Mouse (Mus musculus): Measurements from ENCODE around the gene Igfals. TPM values are rescaled to one million over a fixed set of nuclear protein-coding genes. Genes with fewer than 3 reads are reported as not detected.

The Igfals gene
- 1.2 and 1.9 TPM in 2 replicates for polyA plus RNA-seq (2015; fragmentation: Nextera tagmentation; extraction: Ambion mirVana)

DNA sequence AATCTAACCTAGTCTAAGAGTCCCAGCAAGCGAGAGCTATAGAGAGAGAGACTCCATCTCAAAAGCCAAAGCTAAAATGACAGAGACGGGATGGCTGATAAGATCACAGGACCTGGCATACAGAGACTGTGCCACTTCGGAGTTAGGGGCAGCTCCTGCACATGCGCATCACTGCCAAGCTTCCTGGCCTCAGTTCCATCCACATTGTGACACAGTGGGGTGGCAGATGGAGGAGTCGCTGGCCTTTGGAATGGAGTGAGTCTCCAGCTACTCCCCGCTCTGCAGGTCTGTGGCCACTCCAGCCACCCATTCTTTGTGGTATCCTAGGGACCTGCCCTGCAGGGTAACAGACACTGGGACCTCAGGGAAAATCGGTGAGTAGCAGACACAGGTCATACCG, at the start of gene Igfals:
Gene Igfals (plus strand): TSS at position 222 of the 400 bp plus-strand sequence.
- WGBS: 82% methylated on average over 8 of the region's 8 CpGs
- ATAC-seq (ENCODE audit: low read depth): no peak
- Histone ChIP-seq H3K27ac (ENCODE audit: low read length) (no peak within 1 kb of the TSS), H3K36me3 (ENCODE audit: control insufficient read depth, insufficient read depth, low read length) (peaks cover 3% of the 10 kb centered on the region), H3K4me2 (ENCODE audit: low read depth, low read length) (no peak within 1 kb of the TSS), H3K9ac (ENCODE audit: low read length) (no peak within 1 kb of the TSS), H3K9me3 (ENCODE audit: control insufficient read depth, low read length) (no peaks in the 10 kb centered on the region), H3K27me3 (ENCODE audit: control insufficient read depth, insufficient read depth, low read depth, low read length) (no peaks in the 10 kb centered on the region), H3K4me3 (ENCODE audit: low read length) (no peak within 1 kb of the TSS), H3K4me1 (replicated peaks; ENCODE audit: control insufficient read depth, insufficient read depth, low read length) (no peaks in the 10 kb centered on the region)

DNA sequence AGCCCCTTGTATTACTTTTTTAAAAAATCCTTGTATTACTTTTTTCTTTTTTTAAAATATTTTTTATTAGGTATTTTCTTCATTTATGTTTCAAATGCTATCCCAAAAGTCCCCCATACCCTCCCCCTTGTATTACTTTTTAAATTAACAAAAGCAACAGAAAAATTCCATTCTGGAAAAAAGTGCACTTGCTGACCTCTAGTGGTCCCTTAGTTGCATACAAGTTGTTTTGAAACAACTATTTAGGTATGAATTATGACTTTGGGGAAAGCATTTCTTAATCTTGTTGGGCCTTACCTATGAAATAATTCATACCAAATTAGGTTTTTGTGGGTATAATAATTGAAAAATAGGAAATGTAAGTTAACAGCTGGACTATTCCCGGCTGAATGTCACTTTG, 48.3 kb upstream of the Igfals start:
- H3K4me1 ChIP-seq (replicated peaks; ENCODE audit: control insufficient read depth, insufficient read depth, low read length): no peaks in the 10 kb centered on the region
- H3K4me2 ChIP-seq (ENCODE audit: low read depth, low read length): no peak overlapping the region
- H3K27ac ChIP-seq (ENCODE audit: low read length): no peak overlapping the region
- H3K27me3 ChIP-seq (ENCODE audit: control insufficient read depth, insufficient read depth, low read depth, low read length): no peaks in the 10 kb centered on the region
- no peak overlapping the region for H3K4me3 ChIP-seq (ENCODE audit: low read length)
- ATAC-seq (ENCODE audit: low read depth): no peak
- no peaks in the 10 kb centered on the region for H3K36me3 ChIP-seq (ENCODE audit: control insufficient read depth, insufficient read depth, low read length)
- 32% methylated on average over 1 of the region's 1 CpGs for WGBS
- no peak overlapping the region for H3K9ac ChIP-seq (ENCODE audit: low read length)
- no peaks in the 10 kb centered on the region for H3K9me3 ChIP-seq (ENCODE audit: control insufficient read depth, low read length)

DNA sequence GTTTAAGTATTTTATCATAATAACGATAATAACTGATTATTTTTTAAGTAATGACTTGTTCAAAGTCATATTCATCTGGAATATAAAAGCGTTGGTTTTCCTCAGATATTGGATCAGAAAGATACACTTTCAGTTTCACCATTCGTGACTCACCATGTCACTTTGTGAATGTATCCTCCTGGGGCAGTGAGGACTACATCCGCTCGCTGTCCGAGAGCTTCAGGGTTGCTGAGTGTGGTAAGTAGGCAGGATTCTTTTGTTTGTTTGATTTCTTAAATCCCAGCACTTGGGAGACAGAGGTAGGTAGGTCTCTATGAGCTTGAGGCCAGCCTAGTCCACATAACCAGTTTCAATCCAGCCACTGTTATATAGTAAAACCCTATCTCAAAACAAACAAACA, 47.6 kb upstream of the Igfals start:
- Histone ChIP-seq H3K4me1 (replicated peaks; ENCODE audit: control insufficient read depth, insufficient read depth, low read length) (no peaks in the 10 kb centered on the region), H3K27ac (ENCODE audit: low read length) (no peak overlapping the region), H3K27me3 (ENCODE audit: control insufficient read depth, insufficient read depth, low read depth, low read length) (no peaks in the 10 kb centered on the region), H3K9me3 (ENCODE audit: control insufficient read depth, low read length) (no peaks in the 10 kb centered on the region), H3K4me3 (ENCODE audit: low read length) (no peak overlapping the region), H3K9ac (ENCODE audit: low read length) (no peak overlapping the region), H3K4me2 (ENCODE audit: low read depth, low read length) (no peak overlapping the region), H3K36me3 (ENCODE audit: control insufficient read depth, insufficient read depth, low read length) (no peaks in the 10 kb centered on the region)
- WGBS: 48% methylated on average over 6 of the region's 6 CpGs
- no peak for ATAC-seq (ENCODE audit: low read depth)

DNA sequence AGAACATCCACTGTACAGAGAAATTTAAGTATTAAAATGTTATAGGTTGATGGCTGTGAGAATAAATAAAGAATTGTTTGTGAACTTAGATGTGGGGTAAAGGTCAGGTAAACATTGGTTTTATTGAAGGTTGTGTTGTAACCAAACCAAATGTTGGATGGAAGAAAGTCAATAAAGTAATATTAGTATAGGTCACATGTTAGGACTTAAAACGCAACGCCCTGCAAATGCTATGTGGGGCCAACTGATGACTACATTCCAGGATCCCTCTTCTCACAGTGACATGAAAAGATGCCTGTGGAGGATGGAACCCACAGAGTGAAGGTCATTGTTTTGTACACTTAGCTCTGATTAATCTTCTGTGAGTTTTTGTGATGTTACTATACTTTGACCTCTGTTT, 46.3 kb upstream of the Igfals start:
- H3K4me1 ChIP-seq (replicated peaks; ENCODE audit: control insufficient read depth, insufficient read depth, low read length): no peaks in the 10 kb centered on the region
- no peak overlapping the region for H3K9ac ChIP-seq (ENCODE audit: low read length)
- 38% methylated on average over 2 of the region's 2 CpGs for WGBS
- ATAC-seq (ENCODE audit: low read depth): no peak
- no peak overlapping the region for H3K4me2 ChIP-seq (ENCODE audit: low read depth, low read length)
- H3K27me3 ChIP-seq (ENCODE audit: control insufficient read depth, insufficient read depth, low read depth, low read length): no peaks in the 10 kb centered on the region
- H3K27ac ChIP-seq (ENCODE audit: low read length): no peak overlapping the region
- no peaks in the 10 kb centered on the region for H3K9me3 ChIP-seq (ENCODE audit: control insufficient read depth, low read length)
- no peaks in the 10 kb centered on the region for H3K36me3 ChIP-seq (ENCODE audit: control insufficient read depth, insufficient read depth, low read length)
- H3K4me3 ChIP-seq (ENCODE audit: low read length): no peak overlapping the region

GRCm38 (mm10) chr17:24821351-24822280, 44.2 kb upstream of the Igfals start:
- no peak for ATAC-seq (ENCODE audit: low read depth)
- 39% methylated on average over 3 of the region's 3 CpGs for WGBS

DNA sequence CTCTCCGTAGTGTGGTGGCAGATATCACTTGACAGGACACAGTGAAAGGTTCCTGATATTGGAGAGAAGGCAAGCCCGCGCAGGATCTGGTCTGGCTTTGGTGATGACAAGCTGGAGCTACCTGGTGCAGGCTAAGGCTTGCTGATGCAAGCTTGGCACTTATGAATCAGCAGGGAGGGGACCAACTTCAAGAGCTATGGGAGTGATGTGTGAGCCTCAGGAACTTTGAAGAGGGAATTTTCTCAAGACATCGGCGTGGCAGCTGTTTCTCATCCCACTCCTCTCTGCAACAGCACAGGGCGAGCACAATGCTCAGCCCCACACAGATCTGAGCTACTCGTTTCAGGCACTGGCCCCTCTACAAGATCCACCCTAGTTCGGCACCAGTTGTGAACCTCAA, 26.0 kb upstream of the Igfals start, which contains the start of gene Hagh:
Gene Hagh (plus strand): TSS at position 302 of the 400 bp plus-strand sequence.
- ATAC-seq (ENCODE audit: low read depth): no peak
- no peaks in the 10 kb centered on the region for H3K27me3 ChIP-seq (ENCODE audit: control insufficient read depth, insufficient read depth, low read depth, low read length)

More at GRCm38 (mm10) chr17:24821351-24822280, 44.2 kb upstream of the Igfals start:
- Histone ChIP-seq H3K4me2 (ENCODE audit: low read depth, low read length) (no peak overlapping the region), H3K4me1 (replicated peaks; ENCODE audit: control insufficient read depth, insufficient read depth, low read length) (no peaks in the 10 kb centered on the region), H3K9me3 (ENCODE audit: control insufficient read depth, low read length) (no peaks in the 10 kb centered on the region), H3K4me3 (ENCODE audit: low read length) (no peak overlapping the region), H3K9ac (ENCODE audit: low read length) (no peak overlapping the region), H3K27ac (ENCODE audit: low read length) (no peak overlapping the region), H3K27me3 (ENCODE audit: control insufficient read depth, insufficient read depth, low read depth, low read length) (no peaks in the 10 kb centered on the region), H3K36me3 (ENCODE audit: control insufficient read depth, insufficient read depth, low read length) (no peaks in the 10 kb centered on the region)

GRCm38 (mm10) chr17:24840341-24840740, 25.5 kb upstream of the Igfals start:
- no peaks in the 10 kb centered on the region for H3K36me3 ChIP-seq (ENCODE audit: control insufficient read depth, insufficient read depth, low read length)
- 46% methylated on average over 5 of the region's 5 CpGs for WGBS
- no peaks in the 10 kb centered on the region for H3K4me1 ChIP-seq (replicated peaks; ENCODE audit: control insufficient read depth, insufficient read depth, low read length)
- no peaks in the 10 kb centered on the region for H3K9me3 ChIP-seq (ENCODE audit: control insufficient read depth, low read length)
- no peak overlapping the region for H3K9ac ChIP-seq (ENCODE audit: low read length)
- no peak overlapping the region for H3K4me2 ChIP-seq (ENCODE audit: low read depth, low read length)
- H3K4me3 ChIP-seq (ENCODE audit: low read length): no peak overlapping the region
- H3K27ac ChIP-seq (ENCODE audit: low read length): no peak overlapping the region
- no peaks in the 10 kb centered on the region for H3K27me3 ChIP-seq (ENCODE audit: control insufficient read depth, insufficient read depth, low read depth, low read length)
- ATAC-seq (ENCODE audit: low read depth): no peak

More for the DNA sequence above, 26.0 kb upstream of the Igfals start, which contains the start of gene Hagh:
- Histone ChIP-seq H3K9me3 (ENCODE audit: control insufficient read depth, low read length) (no peaks in the 10 kb centered on the region), H3K27ac (ENCODE audit: low read length) (no peak within 1 kb of the TSS), H3K36me3 (ENCODE audit: control insufficient read depth, insufficient read depth, low read length) (no peaks in the 10 kb centered on the region), H3K9ac (ENCODE audit: low read length) (no peak within 1 kb of the TSS), H3K4me1 (replicated peaks; ENCODE audit: control insufficient read depth, insufficient read depth, low read length) (no peaks in the 10 kb centered on the region), H3K4me2 (ENCODE audit: low read depth, low read length) (no peak within 1 kb of the TSS), H3K4me3 (ENCODE audit: low read length) (no peak within 1 kb of the TSS)
- WGBS: 58% methylated on average over 8 of the region's 8 CpGs

DNA sequence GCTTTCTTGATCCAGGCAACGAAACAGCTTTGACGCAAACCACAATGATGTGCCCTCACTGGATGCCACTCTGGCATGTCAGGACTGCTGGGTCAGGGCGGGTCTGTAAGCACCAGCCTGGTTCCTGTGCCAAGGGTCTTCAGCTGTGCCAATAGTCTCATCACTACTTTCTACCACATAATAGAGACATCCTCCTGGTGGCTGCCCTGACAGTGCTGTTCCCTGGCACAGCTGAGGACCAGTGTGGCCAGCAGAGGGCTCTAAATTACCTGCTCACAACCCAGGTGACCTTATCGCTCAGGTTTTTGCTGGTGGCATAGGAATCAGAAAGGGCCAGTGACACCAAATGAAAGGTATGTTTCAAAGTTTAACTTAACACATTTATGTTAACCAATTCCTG, 24.7 kb upstream of the Igfals start:
- Histone ChIP-seq H3K4me1 (replicated peaks; ENCODE audit: control insufficient read depth, insufficient read depth, low read length) (no peaks in the 10 kb centered on the region), H3K27me3 (ENCODE audit: control insufficient read depth, insufficient read depth, low read depth, low read length) (no peaks in the 10 kb centered on the region), H3K27ac (ENCODE audit: low read length) (no peak overlapping the region), H3K36me3 (ENCODE audit: control insufficient read depth, insufficient read depth, low read length) (no peaks in the 10 kb centered on the region), H3K4me2 (ENCODE audit: low read depth, low read length) (no peak overlapping the region), H3K4me3 (ENCODE audit: low read length) (no peak overlapping the region), H3K9ac (ENCODE audit: low read length) (no peak overlapping the region), H3K9me3 (ENCODE audit: control insufficient read depth, low read length) (no peaks in the 10 kb centered on the region)
- ATAC-seq (ENCODE audit: low read depth): no peak
- WGBS: 41% methylated on average over 4 of the region's 4 CpGs

- H3K9ac ChIP-seq (ENCODE audit: low read length): no peak overlapping the region
- WGBS: 60% methylated on average over 2 of the region's 2 CpGs
- H3K4me3 ChIP-seq (ENCODE audit: low read length): no peak overlapping the region
- no peak overlapping the region for H3K27ac ChIP-seq (ENCODE audit: low read length)
- no peaks in the 10 kb centered on the region for H3K4me1 ChIP-seq (replicated peaks; ENCODE audit: control insufficient read depth, insufficient read depth, low read length)
- ATAC-seq (ENCODE audit: low read depth): no peak
- no peak overlapping the region for H3K4me2 ChIP-seq (ENCODE audit: low read depth, low read length)
- no peaks in the 10 kb centered on the region for H3K9me3 ChIP-seq (ENCODE audit: control insufficient read depth, low read length)
- H3K27me3 ChIP-seq (ENCODE audit: control insufficient read depth, insufficient read depth, low read depth, low read length): no peaks in the 10 kb centered on the region
- no peaks in the 10 kb centered on the region for H3K36me3 ChIP-seq (ENCODE audit: control insufficient read depth, insufficient read depth, low read length)
Observed at GRCm38 (mm10) chr17:24842631-24843030, 23.2 kb upstream of the Igfals start.
